Mouse (Mus musculus): ENCODE measurements around the gene Swt1.
"Not testable (repeated sequence)": the region's sequence is repeated elsewhere in the genome, so short reads cannot be mapped to it uniquely, and the experiment has no call there.

The Swt1 gene

DNA sequence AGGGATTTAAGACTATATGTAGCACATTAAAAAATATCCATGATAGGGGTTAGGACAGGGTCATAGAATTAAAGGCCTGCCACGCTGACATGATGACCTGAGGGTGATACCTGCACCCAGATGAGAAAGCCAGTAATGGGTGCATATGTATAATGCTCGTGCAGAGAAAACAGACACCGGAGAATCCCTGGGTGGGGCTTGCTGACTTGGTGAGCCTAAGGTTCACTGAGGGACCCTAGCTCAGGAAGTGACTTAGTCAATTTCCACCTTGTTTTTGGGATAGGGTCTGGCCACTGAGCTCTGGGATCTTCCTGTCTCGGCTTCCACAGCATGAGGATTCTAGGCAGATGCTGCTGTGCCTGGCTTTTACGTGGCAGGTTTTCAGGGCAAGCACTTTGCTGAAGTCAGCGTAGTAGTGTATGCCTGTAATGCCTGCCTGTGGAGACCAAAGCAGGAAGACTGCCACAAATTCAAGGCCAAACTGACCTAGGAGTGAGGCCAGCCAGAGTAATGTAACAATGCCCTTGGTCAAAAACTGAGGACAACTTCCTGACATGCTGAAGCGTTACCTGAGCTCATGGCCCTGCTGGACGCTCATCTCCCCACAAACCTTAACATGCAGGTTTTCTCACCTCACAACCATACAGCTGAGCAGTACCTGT is 61.2 kb downstream of the Swt1 start:
- DNase-seq = no peak

DNA sequence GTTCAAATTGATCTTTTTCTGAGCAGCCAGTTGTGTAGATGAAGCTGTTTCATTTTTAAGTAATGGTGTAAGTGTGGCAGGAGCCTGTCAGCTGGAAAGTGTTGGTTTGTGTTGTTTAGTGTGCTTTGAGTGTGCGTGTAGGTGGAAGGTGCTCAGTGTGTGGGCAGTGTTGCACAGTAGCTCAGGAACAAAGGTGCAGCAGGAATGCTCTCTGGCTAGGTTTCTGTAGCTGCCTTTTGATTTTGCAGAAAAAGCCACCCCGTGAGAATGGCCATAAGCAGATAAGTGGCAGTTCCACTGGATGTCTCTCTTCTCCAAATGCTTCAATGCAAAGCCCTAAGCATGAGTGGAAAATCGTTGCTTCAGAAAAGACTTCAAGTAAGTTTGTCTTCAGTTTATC is 68.9 kb downstream of the Swt1 start:
- DNase-seq = peak; percentile 34

DNA sequence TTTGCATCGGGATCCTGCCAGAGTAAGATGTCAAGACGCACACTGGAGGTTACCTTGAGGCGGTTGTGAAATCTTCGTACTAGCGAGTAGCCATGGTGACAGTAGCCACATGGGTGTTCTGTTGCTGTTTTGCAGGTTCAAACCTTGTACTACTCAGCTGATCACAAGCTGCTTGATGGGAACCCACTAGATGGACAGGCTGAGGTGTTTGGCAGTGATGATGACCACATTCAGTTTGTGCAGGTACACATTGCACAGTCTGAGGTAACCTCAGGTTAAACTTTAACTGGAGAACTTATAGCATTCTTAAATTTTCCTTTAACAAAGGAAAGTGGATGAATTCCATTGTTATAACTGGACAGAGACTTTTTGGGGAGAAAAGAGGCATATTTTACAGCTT is 72.3 kb downstream of the Swt1 start:
- no peak for DNase-seq

DNA sequence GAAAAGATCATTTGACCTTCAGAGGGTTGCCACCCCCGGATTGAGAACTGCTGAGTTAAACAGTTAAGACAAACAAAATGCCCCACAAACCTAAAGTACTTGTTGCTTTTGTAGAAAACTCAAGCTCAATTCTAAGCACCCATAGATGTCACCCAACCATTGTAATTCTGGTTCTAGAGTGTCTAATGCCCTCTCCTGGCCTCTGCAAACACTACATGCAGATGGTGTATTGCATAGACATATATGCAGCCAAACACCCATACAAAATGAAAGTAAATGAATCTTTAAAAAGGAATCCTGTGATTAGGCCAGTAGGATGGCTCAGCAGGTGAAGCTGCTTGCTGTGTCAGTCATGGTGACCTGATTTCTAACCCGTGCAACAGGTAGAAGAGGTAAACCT is 75.3 kb downstream of the Swt1 start:
- DNase-seq = no peak

DNA sequence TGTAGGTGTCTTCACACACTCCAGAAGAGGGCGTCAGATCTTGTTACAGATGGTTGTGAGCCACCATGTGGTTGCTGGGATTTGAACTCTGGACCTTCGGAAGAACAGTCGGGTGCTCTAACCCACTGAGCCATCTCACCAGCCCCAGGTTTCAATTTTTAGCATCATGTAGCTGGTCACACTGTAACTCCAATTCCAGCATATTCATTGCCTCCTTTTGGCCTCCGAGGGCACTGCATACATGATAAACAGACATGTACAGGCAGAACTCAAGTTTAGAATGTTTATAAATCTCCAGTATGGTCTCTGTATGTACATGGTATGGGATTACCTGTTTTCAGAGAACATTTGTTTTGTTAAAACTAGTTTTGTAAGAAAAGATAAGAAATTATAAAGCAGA is 80.0 kb downstream of the Swt1 start:
- not testable (repeated sequence) for DNase-seq

DNA sequence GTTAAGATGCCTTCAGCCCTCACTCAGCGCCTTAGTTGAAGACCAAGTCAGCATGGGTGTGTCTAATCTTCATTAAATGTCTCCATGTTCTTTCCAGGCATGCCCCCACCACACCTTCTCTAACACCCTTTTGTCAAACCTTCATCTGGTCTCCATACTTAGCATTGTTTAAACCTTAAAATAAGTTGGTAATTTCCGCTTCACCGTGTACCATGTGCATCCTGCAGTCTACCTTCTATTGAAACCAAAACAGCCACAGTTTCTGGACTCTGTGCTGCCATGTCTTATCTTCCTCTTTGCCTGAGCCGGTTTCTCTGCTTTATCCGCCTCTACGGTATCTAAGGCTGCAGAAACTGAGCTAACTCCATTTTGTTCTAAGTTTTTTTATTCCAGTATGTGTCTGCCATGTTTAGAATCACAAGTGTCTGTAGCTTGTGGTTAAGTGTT is 81.6 kb downstream of the Swt1 start:
- DNase-seq = no peak

DNA sequence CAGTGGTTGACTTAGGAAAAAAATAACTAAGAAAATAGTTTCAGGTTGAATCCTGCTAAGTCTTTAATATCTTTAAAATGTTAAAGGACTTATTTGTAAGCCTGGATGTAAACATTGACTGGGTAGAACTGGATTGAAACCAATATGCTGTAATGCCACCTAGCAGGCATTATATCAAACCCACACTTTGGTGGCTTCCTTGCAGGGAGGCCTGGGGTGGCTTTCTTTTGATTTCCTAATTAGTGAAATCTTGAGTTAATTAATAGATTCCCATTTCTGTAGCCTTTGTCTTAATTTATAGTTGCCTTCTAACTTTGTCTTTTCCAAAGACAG is 82.4 kb downstream of the Swt1 start:
- no peak for DNase-seq

DNA sequence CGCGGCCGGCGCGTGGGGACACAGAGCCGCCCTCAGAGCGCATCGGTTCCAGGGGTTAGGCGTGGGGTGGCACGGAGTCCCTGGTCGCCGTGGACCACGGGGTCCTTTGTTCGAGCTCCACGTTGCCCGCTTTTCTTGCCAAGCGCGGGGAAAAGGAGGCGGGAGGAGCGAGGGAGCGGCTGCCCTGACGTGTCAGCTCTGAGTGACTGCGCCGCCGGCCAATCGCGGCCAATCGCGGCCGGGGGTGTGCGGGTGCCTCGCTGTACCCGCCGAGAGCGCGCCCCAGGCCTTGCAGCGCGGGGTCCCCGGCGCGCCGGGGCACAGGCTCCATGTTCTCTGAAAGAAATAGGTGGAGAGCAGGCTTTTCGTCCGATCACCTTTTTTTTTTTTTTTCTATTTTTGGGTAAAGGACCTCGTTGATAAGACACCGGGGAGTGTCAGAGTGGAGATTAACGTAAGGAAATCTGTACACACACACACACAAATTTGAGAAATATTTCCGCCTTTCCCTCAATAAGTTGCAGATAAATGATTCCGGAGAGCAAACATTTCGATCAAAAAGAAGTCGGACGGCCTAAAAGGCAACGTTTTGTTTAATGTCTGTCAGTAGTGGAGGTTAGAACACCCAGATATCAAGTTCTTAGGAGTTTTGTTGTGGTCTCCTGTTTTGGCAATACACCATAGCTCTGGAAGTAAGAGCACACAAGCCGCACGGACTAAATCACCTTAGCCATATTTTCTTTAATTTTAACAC is 83.0 kb downstream of the Swt1 start:
- peak; percentile 97 for DNase-seq

DNA sequence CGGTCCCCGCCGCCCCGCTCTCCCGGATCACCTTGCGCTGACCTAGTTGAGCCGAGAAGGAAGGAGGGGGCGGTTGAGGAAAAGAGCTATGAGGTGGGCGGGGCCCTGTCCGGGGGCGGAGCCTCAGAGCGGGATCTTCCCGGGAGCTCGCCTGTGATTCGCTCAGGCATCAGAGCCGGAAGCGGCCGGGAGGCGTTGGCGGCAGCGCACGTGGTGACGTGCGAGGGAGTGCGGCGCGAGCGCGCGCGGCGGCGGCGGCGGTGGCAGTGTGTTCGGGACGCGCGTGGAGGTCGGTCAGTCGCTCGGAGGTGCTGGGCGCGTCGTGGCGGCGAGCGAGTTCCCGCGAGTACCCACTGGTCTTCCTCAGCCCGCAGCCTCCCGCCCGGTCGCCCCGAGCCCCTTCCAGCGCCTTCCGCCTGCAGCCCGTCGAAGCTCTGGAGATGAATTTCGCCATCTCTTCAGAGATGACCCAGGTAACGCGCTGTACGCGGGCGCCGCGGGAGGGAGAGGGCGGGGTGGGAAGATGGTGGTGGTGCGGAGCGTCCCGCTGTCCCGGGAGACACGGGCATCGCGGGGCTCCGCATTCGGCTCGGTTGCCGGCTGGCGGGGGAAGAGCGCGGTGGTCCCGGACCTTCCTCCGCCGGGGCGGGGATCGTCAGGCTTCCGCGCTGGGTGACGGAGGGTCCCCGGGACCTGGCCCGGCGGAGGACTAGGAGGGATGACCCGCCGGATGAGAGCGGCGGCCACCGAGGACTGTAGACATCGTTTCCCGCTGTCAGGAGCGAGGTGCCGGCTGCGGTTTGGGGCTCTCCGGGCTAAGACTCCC is 83.8 kb downstream of the Swt1 start, which contains the start of gene Ivns1abp:
Ivns1abp (plus strand) TSS at position 195 of the 826 bp plus-strand sequence.
- peak; percentile 98 for DNase-seq

DNA sequence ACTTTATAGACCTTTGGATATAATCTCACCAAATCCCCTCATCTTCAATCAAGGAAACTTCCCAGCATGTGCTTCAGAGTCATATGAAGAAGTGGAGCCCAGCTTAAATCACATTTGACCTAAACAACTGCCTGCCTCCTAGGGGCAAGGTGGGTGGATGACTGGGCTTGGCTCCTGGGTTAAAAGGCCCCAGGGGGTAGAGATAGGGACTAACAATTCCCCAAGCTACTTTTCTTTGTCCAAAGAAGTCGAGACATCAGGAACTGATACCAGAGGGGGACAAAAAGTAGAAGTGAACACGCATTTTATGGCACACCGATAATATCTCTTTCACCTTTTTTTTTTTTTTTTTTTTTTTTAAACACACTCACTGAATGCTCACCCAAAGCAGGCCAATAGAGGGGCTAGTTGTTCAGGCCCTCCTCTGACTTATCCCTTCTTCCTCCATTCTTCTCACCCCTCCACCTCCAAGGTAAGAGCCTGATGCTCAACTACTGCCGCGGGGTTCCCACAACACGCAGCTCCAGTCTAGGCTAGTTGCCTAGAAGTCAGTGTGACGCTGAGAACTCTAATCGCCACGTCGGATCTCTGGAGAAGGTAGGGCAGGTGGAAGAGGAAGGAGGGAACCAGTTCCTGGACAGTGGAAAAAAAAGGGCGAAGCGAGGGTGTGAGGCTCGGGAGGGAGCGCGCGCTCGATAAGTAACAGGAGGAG is 84.5 kb downstream of the Swt1 start:
- no peak for DNase-seq

DNA sequence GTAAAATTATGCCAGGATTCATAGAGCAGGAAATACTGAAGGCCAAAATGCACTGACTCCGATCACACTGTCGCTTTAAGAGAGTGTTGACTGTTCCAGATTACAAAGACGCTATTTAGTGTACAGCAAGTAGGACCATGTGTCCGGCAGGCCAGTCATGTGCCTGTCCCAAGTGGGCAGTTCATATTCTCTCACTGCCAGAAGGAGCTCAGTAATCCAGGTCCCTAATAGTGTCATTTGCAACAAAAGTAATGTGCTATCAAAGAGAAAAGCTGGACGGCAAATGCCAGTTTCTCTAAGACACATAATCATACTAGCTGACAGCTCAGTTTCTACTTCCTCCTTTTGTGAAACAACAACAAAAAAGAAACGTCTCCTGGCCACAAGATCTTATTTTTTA is 85.3 kb downstream of the Swt1 start:
- no peak for DNase-seq

DNA sequence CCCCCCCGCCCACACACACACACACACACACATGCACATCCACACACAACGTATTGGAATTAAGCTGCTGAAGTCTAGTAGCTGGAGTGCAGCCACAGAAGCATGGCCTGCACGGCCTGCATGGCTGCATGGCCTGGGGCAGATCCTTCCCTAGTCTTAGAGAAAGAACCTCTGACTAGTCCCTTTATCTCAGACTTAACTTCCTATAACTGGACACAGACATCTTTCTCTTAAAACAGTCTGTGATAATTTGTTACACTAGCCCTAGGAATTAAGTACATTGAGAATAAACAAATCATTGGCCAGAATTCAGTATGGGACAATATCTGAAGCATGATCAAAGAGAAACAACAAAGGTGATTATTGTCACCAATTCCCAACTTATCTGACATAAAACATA is 85.9 kb downstream of the Swt1 start:
- DNase-seq = no peak

DNA sequence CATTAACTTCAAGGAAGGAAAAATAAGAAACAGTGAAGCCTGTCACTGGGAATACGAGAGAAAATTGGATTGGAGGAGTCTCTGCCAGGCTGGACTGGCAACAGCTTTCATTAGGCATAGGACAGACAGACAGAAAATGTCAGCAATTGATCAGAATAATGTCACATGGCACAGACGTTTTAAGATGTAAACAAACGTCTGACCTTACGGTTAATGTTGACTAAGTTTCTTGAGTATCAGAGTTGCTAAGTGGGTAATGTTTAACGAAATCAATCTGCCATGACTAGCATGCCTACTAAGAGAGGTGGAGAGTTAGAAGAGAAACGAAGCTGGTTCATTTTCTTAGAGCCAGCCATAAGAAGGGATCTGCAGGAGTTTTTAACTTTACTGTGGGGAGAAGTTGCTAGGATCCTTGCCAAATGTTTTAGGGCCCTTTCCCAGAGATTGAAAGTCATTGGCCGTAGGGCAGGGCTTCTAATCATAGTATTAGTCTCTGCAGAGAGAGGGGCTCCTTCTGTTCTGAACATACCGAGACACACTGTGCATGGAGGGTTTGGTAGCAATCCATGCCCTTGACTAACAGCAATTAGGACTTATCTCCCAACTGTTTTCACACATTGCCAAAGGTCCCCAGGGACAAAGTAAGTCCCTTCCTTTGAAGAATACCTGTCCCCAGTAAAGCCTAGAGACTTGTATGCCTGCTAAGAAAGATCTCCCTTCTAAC is 86.8 kb downstream of the Swt1 start:
- DNase-seq = no peak

DNA sequence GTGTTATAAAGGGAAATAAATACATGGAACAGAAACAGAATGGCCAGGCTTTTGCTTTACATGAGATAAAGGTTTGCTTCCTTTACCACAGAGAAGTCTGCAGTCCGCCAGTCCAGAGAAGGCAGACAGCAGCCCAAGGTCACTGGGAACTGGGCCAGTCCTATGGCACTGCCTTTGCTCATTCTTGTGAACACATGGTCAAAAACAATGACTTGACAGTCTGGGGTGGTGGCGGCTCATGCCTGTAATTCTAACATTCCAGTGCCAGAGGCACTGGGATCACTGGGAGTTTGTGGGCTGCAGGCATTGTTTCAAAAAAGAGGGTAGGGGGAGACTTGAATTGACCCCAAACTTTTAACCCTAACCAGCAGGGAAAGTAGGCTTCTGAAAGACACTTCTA is 89.3 kb downstream of the Swt1 start:
- no peak for DNase-seq

DNA sequence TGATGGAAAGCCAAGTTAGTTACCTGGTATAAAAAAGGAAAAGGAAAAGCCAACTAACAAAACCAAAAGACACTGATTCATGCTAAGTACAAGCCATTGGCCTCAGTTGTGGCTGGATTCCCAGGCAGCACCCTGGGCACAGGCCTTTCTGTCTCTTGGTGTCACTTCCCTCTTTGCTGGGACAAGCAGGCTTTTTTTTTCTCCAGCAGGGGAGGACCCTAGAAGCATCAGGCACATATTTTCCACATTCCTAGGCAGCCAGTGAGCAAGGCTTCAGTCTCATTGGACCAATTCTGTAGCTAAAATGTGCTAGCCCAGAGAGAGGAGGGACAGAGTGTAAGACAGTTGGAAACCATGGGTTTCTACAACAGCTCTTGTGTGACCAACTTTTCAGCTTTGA is 90.0 kb downstream of the Swt1 start:
- DNase-seq = no peak

DNA sequence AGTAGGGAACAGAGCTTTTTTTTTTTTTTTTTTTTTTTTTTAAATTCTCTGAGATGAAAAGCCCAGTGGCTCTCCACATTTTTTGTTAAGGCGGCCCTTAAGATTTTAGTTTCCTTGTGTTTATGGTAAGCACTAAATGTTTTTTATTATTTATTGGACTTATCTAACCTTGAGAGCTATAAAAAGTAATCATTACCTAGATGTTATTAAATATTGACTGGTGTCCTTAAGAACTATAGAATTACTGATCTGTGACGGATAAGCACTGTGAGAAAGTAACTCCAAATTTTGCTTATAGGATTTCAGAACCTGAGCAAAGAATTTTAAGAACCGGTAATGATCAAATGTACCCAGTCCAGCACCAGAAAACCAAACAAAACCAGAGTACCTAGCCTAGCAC is 95.4 kb downstream of the Swt1 start:
- no peak for DNase-seq

DNA sequence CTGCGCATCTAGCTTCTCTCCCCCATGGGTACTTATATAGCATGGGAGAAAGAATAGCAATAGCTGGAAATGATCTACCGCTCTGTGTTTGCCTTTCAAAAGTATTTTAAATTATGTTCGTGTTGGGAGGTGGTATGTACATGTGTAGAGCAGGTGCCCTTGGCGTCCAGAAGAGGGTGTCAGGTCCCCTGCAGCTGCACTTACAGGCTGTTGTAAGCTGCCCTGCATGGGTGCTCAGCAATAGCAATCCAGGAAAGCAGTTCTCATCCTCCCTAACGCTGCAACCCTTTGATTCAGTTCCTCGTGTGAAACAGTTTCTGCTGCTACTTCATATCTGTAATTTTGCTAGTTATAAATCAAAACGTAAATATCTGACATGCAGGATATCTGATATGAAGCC is 98.7 kb downstream of the Swt1 start:
- no peak for DNase-seq

DNA sequence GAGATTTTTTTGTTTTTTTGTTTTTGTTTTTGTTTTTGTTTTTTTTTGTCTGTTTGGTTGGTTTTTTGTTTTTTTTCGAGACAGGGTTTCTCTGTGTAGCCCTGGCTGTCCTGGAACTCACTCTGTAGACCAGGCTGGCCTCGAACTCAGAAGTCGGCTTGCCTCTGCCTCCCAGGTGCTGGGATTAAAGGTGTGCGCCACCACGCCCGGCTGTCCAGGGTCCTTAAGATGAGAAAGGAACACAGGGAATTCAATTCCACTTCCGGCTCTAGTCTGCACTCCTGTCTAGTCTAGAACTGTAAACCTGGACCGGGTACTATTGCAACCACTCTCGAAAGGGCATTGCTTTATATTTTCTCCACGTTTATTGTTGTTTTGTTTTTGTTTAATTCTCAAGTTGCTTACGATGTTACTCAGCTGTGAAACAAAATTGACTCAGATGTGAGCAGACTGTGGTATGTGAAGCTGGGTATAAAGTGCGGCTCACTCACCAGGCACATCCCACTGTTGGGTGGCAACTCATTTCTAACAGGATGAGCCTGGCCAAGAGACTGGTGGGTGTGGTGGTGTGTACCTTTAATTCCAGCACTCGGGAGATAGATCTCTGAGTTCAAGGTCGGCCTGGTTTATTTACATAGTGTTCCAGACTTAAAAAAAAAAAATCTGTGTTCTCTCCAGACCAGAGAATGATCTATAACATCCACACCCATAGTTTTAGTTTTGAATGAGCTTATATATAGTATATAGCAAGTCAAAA is 99.7 kb downstream of the Swt1 start:
- no peak for DNase-seq

DNA sequence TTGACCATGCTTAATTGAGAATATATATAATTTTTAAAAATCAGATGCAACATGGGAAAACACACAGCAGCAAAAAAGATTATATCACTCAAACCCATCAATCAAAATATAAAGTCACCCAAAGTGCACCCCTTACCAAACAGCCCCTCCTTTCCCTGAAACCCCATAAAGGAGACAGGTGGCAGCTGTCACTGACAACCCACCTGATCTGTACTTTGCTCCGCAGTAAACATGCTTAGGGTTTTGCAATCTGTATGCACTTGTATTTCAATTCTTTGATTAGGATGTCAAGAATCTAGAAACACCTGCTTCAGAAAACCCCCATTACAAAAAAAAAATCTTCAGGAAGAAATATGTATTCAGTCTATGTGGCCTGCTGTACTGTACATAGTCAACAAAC is 102.9 kb downstream of the Swt1 start:
- no peak for DNase-seq

DNA sequence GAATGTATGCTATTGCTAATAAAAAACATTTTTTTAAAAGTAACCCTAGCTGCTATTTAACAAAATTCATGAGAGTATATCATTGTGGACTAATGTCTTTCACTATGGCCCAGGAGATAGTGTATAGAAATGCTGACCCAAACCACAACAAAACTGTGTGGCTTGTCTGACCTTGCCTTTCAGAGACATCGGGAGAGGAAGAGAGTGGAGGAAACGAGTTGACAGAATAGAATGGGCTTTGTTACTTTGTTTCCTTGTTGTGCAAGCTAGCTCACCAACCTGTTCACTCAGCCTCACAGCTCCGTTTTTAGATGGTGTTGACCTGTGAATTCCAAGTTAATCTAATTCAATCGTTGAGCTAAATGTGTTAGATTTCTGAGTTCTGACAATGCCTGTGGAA is 107.8 kb downstream of the Swt1 start:
- DNase-seq = no peak

DNA sequence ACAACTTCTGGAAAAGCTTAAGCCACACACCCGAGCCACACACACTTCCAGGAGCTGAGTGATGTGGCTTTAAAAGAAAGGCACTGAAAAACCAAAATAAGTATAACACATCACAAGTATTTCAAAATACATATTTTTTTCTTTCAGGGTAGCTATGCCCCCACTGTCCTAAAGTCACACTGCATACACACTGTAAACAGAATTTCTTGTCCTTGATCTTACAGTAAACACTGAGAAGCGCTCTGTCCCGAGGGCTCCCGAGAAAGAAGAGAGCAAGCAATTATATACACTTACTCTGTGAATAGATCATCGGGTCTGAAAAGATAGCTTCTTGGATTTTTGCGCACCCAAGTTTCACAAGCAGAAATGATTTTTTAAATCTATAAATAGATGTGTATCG is 109.0 kb downstream of the Swt1 start:
- DNase-seq = no peak

Data from right cerebral cortex, adult 18-20 months (tissue).